Mouse (Mus musculus) G1E (cell line): Measurements from ENCODE around the gene Mef2a. TPM values are rescaled to one million over a fixed set of nuclear protein-coding genes. Genes with fewer than 3 reads are reported as not detected.
A peak's percentile ranks its signal among the peaks of the same experiment; 100 is the strongest.

Experiments
- ATAC-seq: 2 replicates; pipeline ENCODE4 v1.8.0; 2016; ENCODE audit warnings: mild to moderate bottlenecking; ENCODE audit not compliant: insufficient number of reproducible peaks, poor library complexity, low FRiP score, severe bottlenecking; ENCODE audit errors: extremely low read depth
- DNase-seq: peaks from one replicate; pipeline ENCODE4 v3.0.0; 2012; ENCODE audit warnings: low spot score
- H3K27me3 ChIP-seq: 2 replicates; pipeline ENCODE4 v1.6.1; 2012; ENCODE audit warnings: mild to moderate bottlenecking, low read length, inconsistent platforms; ENCODE audit not compliant: insufficient read depth
- H3K36me3 ChIP-seq: replicated peaks from 2 replicates; pipeline ENCODE3; 2012; ENCODE audit warnings: mild to moderate bottlenecking, inconsistent platforms
- H3K4me1 ChIP-seq: 2 replicates; pipeline ENCODE4 v1.6.1; 2012; ENCODE audit warnings: low read depth, low read length, inconsistent platforms, mixed read lengths; ENCODE audit not compliant: insufficient read depth
- H3K4me3 ChIP-seq: 2 replicates; pipeline ENCODE4 v1.5.1; 2012; ENCODE audit warnings: low read depth, mild to moderate bottlenecking, inconsistent platforms, low read length, moderate library complexity, mixed read lengths
- H3K9me3 ChIP-seq: replicated peaks from 2 replicates; pipeline ENCODE4 v1.6.1; 2012; ENCODE audit warnings: inconsistent platforms
- CTCF ChIP-seq: IDR thresholded peaks from 2 replicates; pipeline ENCODE4 v1.5.1; 2012; ENCODE audit warnings: low read depth, low read length, inconsistent platforms, mixed read lengths
- GATA1 ChIP-seq: IDR thresholded peaks from 2 replicates; pipeline ENCODE4 v1.6.1; 2012; ENCODE audit warnings: borderline replicate concordance, low read length, inconsistent platforms, mixed read lengths
- GATA2 ChIP-seq: IDR thresholded peaks from 2 replicates; pipeline ENCODE4 v1.6.1; 2012; ENCODE audit warnings: low read depth, low read length, inconsistent platforms, borderline replicate concordance
- POLR2AphosphoS5 ChIP-seq: IDR thresholded peaks from 2 replicates; pipeline ENCODE4 v1.6.1; 2012; ENCODE audit warnings: low read depth, low read length, inconsistent platforms; ENCODE audit not compliant: insufficient replicate concordance
- TAL1 ChIP-seq: conservative IDR thresholded peaks from 2 replicates; pipeline ENCODE4 v1.6.1; 2012; ENCODE audit warnings: low read depth, low read length, inconsistent platforms, mixed read lengths
- polyA plus RNA-seq: library from polyadenylated mRNA; stranded (reverse); fragments of >175 nt; gene quantifications from 2 replicates; pipeline ENCODE4 v1.2.3, GENCODE M21; 2012
- total RNA-seq, 2 experiments: library from RNA; stranded (forward) in 1 of 2; stranded (reverse) in 1 of 2; fragments of 200-1000 nt in 1 of 2; fragments of >200 nt in 1 of 2; fragmentation: Nextera tagmentation in 1 of 2; gene quantifications; 2 replicates each; pipeline ENCODE4 v1.2.3; 2014 to 2017

The Mef2a gene
- total and polyA plus RNA-seq, 3 experiments: 3.8 to 53.3 (median 24.4) TPM

DNA sequence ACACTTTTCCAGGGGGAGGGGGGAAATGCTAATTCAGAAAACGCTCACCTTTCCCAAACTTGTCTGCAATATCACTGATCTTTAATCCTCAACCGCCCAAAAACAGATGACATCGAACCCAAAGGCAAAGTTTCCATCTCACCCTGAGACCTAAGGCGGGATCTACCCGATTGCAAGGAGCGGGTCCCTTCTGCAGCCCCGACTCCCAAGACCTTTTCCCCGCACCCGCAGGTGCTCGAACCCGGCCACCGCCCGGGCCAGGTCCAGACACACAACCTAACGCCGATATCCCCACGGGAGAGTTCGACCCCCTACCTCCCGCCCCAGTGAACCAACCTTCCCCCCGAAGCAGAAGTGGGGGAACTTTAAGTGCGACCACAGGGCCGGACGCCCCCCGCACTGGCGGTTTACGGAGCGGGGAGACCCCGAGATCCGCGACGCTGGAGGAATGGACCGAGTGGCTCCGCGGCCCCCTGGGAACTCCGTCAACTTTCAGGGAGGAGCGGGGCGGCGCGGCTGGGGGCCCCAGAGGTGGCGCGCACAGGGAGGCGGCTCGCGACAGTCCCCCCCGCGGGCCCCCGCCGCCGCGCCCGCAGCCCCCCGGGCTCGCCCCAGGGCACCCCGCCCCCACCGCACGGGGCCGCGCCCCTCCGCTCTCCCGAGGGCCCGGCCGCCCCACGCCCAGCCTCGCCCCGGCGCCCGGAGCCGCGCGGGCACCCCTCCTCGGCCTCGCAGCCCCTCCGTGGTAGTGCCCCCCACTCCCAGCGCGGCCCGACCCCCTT is 576 bp downstream of the Mef2a start:
- DNase-seq (peak; percentile 22), ATAC-seq (no peak)
- Histone ChIP-seq H3K4me3 (peak overlapping the region; percentile 83), H3K36me3 (no peaks in the 10 kb centered on the region), H3K4me1 (peaks cover 23% of the 10 kb centered on the region), H3K9me3 (no peaks in the 10 kb centered on the region), H3K27me3 (peaks cover 22% of the 10 kb centered on the region)
- TF ChIP-seq CTCF (no peak), GATA1 (no peak), POLR2AphosphoS5 (no peak), GATA2 (no peak), TAL1 (no peak)

DNA sequence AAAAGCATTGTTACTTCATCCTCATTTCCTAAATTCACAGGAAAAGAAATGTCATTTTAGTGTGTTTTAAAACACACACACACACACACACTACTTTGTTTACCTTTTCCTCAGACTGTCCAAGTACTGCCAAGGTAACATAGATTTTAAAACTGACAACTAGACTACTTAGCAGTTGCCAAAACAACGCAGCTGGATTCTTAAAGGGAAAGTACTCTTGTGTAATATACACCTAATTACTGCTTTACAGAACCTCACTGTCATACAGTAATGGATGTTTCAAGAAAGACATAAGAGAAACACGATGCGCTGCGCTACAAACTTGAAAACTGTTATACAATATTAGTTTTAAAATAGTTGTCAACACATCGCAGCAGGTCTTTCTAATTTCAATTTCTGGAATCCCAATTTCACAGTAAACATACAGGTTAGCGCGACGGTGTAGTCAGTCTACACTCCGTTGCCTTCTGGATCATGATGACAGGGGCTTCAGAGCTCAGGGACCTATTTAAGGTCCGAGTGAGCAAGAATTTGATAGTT is 1.2 kb downstream of the Mef2a start:
- ATAC-seq: no peak
- peaks cover 23% of the 10 kb centered on the region for H3K4me1 ChIP-seq
- H3K4me3 ChIP-seq: peak overlapping the region; percentile 83
- H3K36me3 ChIP-seq: no peaks in the 10 kb centered on the region
- TF ChIP-seq GATA1: no peak
- TF ChIP-seq TAL1: no peak
- TF ChIP-seq GATA2: no peak
- TF ChIP-seq POLR2AphosphoS5: no peak
- TF ChIP-seq CTCF: no peak
- no peak for DNase-seq
- H3K27me3 ChIP-seq: peaks cover 20% of the 10 kb centered on the region
- no peaks in the 10 kb centered on the region for H3K9me3 ChIP-seq

DNA sequence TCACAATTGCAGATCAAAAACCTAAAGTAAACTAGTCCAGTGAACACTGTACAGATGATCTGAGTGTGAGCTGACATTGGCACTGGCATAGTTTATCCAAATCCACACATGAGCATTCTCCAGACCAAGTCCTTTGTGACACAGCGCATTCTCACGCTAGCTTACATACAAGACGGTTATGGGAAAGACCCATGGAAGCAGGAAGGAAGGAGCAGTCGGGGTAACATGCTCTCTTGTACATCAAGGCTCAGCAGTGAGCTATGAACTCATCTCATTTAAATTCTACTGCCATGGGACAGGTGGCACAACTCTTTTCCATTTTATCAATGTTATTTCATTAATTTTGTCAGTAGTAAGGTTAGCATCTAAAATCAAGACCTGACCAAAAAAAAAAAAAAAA is 3.0 kb downstream of the Mef2a start:
- Histone ChIP-seq H3K36me3 (no peaks in the 10 kb centered on the region), H3K9me3 (no peaks in the 10 kb centered on the region), H3K27me3 (peaks cover 9% of the 10 kb centered on the region), H3K4me1 (peaks cover 23% of the 10 kb centered on the region), H3K4me3 (no peak overlapping the region)
- no peak for ATAC-seq
- DNase-seq: no peak
- TF ChIP-seq POLR2AphosphoS5 (no peak), CTCF (no peak), GATA1 (no peak), TAL1 (no peak), GATA2 (no peak)

DNA sequence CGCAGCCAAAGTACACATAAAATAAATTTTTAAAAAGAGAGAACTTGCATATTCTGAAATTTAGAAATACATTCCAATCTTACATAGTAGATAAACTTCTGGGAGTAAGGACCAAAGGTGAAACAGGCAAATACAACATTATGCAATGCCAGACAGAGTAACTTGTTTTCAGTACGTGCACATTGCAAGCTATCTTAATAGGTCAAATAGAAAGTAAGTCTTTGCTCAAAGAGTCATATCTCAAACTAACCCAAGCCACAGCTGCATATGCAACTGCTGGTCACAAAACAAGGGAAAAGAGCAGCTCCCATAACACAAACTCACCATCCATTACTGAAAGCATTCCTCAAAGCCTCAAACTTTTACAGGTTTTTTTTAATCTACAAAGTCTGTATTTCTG is 4.3 kb downstream of the Mef2a start:
- H3K9me3 ChIP-seq: no peaks in the 10 kb centered on the region
- no peaks in the 10 kb centered on the region for H3K27me3 ChIP-seq
- ATAC-seq (no peak), DNase-seq (no peak)
- TF ChIP-seq GATA1 (no peak), POLR2AphosphoS5 (no peak), TAL1 (no peak), GATA2 (no peak), CTCF (no peak)
- H3K4me1 ChIP-seq: peaks cover 16% of the 10 kb centered on the region
- no peak overlapping the region for H3K4me3 ChIP-seq
- no peaks in the 10 kb centered on the region for H3K36me3 ChIP-seq

DNA sequence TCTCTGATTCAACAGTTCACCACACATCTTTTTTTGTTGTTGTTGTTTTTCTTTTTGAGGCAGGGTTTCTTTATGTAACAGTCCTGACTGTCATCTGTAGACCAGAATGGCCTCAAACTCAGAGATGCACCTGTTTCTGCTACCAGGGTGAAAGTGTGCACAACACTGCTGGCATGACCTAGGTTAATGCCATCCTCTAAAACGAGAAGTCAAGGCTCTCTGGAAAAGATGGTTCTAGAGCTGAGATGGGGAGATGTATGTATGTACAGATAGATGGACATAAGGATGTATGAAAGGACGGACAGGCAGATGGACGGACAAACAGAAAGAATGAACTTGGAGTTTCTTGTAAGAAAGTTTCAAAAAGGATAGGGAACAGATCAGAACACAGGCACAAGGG is 12.1 kb downstream of the Mef2a start:
- Histone ChIP-seq H3K4me1 (no peaks in the 10 kb centered on the region; the same call in 1 of the 2 replicates), H3K36me3 (peaks cover 2% of the 10 kb centered on the region), H3K4me3 (no peak overlapping the region), H3K27me3 (no peaks in the 10 kb centered on the region), H3K9me3 (no peaks in the 10 kb centered on the region)
- DNase-seq (no peak), ATAC-seq (no peak)
- TF ChIP-seq TAL1: no peak
- no peak for TF ChIP-seq GATA1

DNA sequence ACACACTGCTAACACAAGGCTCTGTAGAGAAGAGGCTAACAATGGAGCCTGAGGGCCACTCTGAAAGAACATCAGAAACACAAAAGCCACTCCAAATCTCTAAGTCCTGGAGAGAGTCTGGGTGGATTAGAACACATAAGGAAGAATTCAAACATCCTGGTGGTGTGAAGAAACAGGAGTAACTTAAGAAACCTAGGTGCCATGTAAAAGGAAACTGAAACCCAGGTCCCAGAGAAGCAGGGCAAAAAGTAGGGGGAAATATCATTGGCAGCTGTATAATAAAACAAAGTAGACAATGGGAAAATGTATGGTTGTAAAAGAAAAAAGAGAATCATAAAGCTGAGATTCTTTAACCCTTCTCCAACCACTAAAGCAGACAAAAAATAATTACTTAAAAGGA is 12.8 kb downstream of the Mef2a start:
- Histone ChIP-seq H3K4me1 (no peaks in the 10 kb centered on the region; the same call in 1 of the 2 replicates), H3K4me3 (no peak overlapping the region), H3K9me3 (no peaks in the 10 kb centered on the region), H3K27me3 (no peaks in the 10 kb centered on the region), H3K36me3 (peaks cover 2% of the 10 kb centered on the region)
- TF ChIP-seq GATA2 (no peak), TAL1 (no peak), POLR2AphosphoS5 (no peak), GATA1 (no peak), CTCF (no peak)
- no peak for DNase-seq
- no peak for ATAC-seq

DNA sequence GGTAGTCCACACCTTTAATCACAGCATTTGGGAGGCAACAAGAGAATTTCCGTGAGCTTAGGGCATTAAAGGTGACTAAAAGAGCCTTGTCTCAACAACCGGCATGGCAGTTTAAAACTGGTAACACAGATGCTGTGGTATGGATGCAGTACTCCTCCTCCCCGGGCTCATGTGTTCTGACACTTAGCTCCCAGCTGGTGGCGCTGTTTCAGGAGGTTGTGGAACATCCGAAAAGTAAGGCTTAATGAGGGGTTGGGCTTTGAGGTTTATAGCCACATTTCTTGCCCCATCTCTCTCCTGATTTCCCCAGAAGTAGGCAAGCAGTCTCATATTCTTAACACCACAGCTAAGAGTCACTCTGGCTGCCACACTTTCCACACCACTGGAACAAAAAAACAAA is 16.8 kb downstream of the Mef2a start:
- H3K9me3 ChIP-seq: no peaks in the 10 kb centered on the region
- TF ChIP-seq TAL1 (no peak), POLR2AphosphoS5 (no peak), GATA1 (no peak), GATA2 (no peak), CTCF (no peak)
- H3K27me3 ChIP-seq: no peaks in the 10 kb centered on the region
- H3K4me3 ChIP-seq: no peak overlapping the region
- H3K36me3 ChIP-seq: peaks cover 2% of the 10 kb centered on the region
- DNase-seq: no peak
- H3K4me1 ChIP-seq: no peaks in the 10 kb centered on the region; the same call in 1 of the 2 replicates
- ATAC-seq: no peak
